Comparison of ENCODE assay signal across 10 mouse cellular contexts in genomic region chr6:4003445-4003844, GRCm38 (mm10). TPM values are rescaled to one million over a fixed set of nuclear protein-coding genes. Genes with fewer than 3 reads are reported as not detected.
A peak's percentile ranks its signal among the peaks of the same experiment; 100 is the strongest.
DNase-seq lines count a peak whose midpoint lies in the region; ATAC-seq and TF ChIP-seq lines count a peak whose summit lies in the region.
"Had no signal": no experiment of that assay in that cellular context is flagged by ENCODE, and none has a peak within 500 bp of the region (broad histone marks: within the 10 kb centered on the region; RNA-seq: fewer than 3 reads in every experiment).

No protein-coding gene starts in this region.

- H3K9me3 ChIP-seq in embryonic facial prominence, embryonic 14.5 days (ENCODE audit: control insufficient read depth, low read length), result no peaks in the 10 kb centered on the region
- no peaks in the 10 kb centered on the region for H3K9me3 ChIP-seq in intestine, embryonic 16.5 days (ENCODE audit: control insufficient read depth, low read length)
- no peaks in the 10 kb centered on the region for H3K9me3 ChIP-seq in neural tube, embryonic 13.5 days

- peak overlapping the region; percentile 71 for H3K27ac ChIP-seq in left cerebral cortex, adult 2 months
- H3K27ac ChIP-seq in embryonic facial prominence, embryonic 14.5 days (replicated peaks; ENCODE audit: low read depth, low read length), result peak overlapping the region; percentile 87; the same call in 1 of the 2 replicates
- H3K27ac ChIP-seq in intestine, embryonic 16.5 days (ENCODE audit: low read length), result peak overlapping the region; percentile 52
- H3K27ac ChIP-seq in neural tube, embryonic 13.5 days (replicated peaks), result peak overlapping the region; percentile 46; the same call in 1 of the 2 replicates
- H3K27ac ChIP-seq: macrophage had no signal

- DNase-seq in left cerebral cortex, adult 2 months (ENCODE audit: extremely low spot score in 1 of 2, low spot score in 2 of 2), result no peak
- no peak for DNase-seq in left cerebral cortex, postnatal 14 days (ENCODE audit: low spot score in 2 of 2)
- peak; percentile 17 for DNase-seq in embryonic facial prominence, embryonic 14.5 days (ENCODE audit: low spot score)
- no peak for DNase-seq in adrenal gland, postnatal 14 days
- no peak for DNase-seq in gastrocnemius, postnatal 10 days
- DNase-seq in MN1 (ENCODE audit: low spot score), result no peak

- no peaks in the 10 kb centered on the region for H3K36me3 ChIP-seq in embryonic facial prominence, embryonic 14.5 days (ENCODE audit: control insufficient read depth, insufficient read depth, low read length)
- no peaks in the 10 kb centered on the region for H3K36me3 ChIP-seq in intestine, embryonic 16.5 days (ENCODE audit: control insufficient read depth, insufficient read depth, low read length)
- H3K36me3 ChIP-seq in neural tube, embryonic 13.5 days, result no peaks in the 10 kb centered on the region

- H3K4me3 ChIP-seq in left cerebral cortex, adult 2 months, result no peak overlapping the region
- peak overlapping the region; percentile 53 for H3K4me3 ChIP-seq in embryonic facial prominence, embryonic 14.5 days (ENCODE audit: low read depth, low read length)
- H3K4me3 ChIP-seq in intestine, embryonic 16.5 days (ENCODE audit: low read length), result peak overlapping the region; percentile 66
- peak overlapping the region; percentile 37; the same call in 1 of the 2 replicates for H3K4me3 ChIP-seq in neural tube, embryonic 13.5 days

- peak overlapping the region; percentile 76; the same call in 1 of the 2 replicates for H3K4me2 ChIP-seq in embryonic facial prominence, embryonic 14.5 days (ENCODE audit: low read depth, low read length)
- H3K4me2 ChIP-seq in intestine, embryonic 16.5 days (ENCODE audit: low read depth, low read length), result peak overlapping the region; percentile 65
- H3K4me2 ChIP-seq in neural tube, embryonic 13.5 days, result peak overlapping the region; percentile 56

- 31% methylated on average over 4 of the region's 4 CpGs for WGBS in embryonic facial prominence, embryonic 14.5 days
- WGBS in intestine, embryonic 16.5 days, result 39% methylated on average over 4 of the region's 4 CpGs
- WGBS in neural tube, embryonic 13.5 days, result 48% methylated on average over 4 of the region's 4 CpGs

- intact Hi-C loops in left cerebral cortex, adult 2 months (cut with DNase I), result no loop called here
- intact Hi-C loops in left cerebral cortex, postnatal 14 days (cut with DNase I), result no loop called here

- no peaks in the 10 kb centered on the region for H3K27me3 ChIP-seq in embryonic facial prominence, embryonic 14.5 days (replicated peaks; ENCODE audit: control insufficient read depth, insufficient read depth, low read length)
- no peaks in the 10 kb centered on the region for H3K27me3 ChIP-seq in intestine, embryonic 16.5 days (replicated peaks; ENCODE audit: control insufficient read depth, insufficient read depth, low read length)
- peaks cover 3% of the 10 kb centered on the region; the same call in 1 of the 2 replicates for H3K27me3 ChIP-seq in neural tube, embryonic 13.5 days

- H3K4me1 ChIP-seq in embryonic facial prominence, embryonic 14.5 days (ENCODE audit: control insufficient read depth, insufficient read depth, low read length), result peaks cover 15% of the 10 kb centered on the region; the same call in 1 of the 2 replicates
- H3K4me1 ChIP-seq in intestine, embryonic 16.5 days (ENCODE audit: control insufficient read depth, insufficient read depth, low read length), result peaks cover 4% of the 10 kb centered on the region; the same call in 1 of the 2 replicates
- peaks cover 7% of the 10 kb centered on the region for H3K4me1 ChIP-seq in neural tube, embryonic 13.5 days (replicated peaks)

- ATAC-seq in embryonic facial prominence, embryonic 14.5 days (ENCODE audit: low read depth), result no peak
- peak; percentile 59 for ATAC-seq in intestine, embryonic 16.5 days
- no peak for ATAC-seq in neural tube, embryonic 13.5 days (ENCODE audit: low read depth)

- TF ChIP-seq CTCF in left cerebral cortex, adult 2 months (IDR thresholded peaks at IDR 0.05), result no peak

- peak overlapping the region; percentile 82; the same call in 1 of the 2 replicates for H3K9ac ChIP-seq in embryonic facial prominence, embryonic 14.5 days (ENCODE audit: low read depth, low read length)
- no peak overlapping the region for H3K9ac ChIP-seq in intestine, embryonic 16.5 days (ENCODE audit: low read depth, low read length)
- no peak overlapping the region for H3K9ac ChIP-seq in neural tube, embryonic 13.5 days

RNA-seq across cellular contexts. Expression of gene Gng11, which starts 0.3 kb away (rescaled TPM):
- total RNA-seq in left cerebral cortex, adult 2 months (2021), result 1 to 10 TPM; 8.5 to 9.8 TPM
- 10 to 100 TPM; 10.4 to 11.3 TPM for total RNA-seq in left cerebral cortex, postnatal 14 days (2021)
- polyA plus RNA-seq in embryonic facial prominence, embryonic 14.5 days (2014; fragmentation: Nextera tagmentation; extraction: Ambion mirVana), result 86.6 and 96.9 TPM in 2 replicates
- polyA plus RNA-seq in intestine, embryonic 16.5 days (2015; fragmentation: Nextera tagmentation; extraction: Ambion mirVana), result 74.0 and 78.3 TPM in 2 replicates
- polyA plus RNA-seq in neural tube, embryonic 13.5 days (2015; fragmentation: Nextera tagmentation; extraction: Ambion mirVana), result 39.0 and 42.3 TPM in 2 replicates
- 52.1 and 53.2 TPM in 2 replicates for total RNA-seq in adrenal gland, postnatal 14 days (2021)
- 10 to 100 TPM; 64.0 to 65.6 TPM for total RNA-seq in gastrocnemius, postnatal 10 days (2021)

RNA-seq across cellular contexts. Expression of gene Gngt1, which starts 9.9 kb away (rescaled TPM):
- total RNA-seq in left cerebral cortex, adult 2 months (2021), result not detected
- not detected for total RNA-seq in left cerebral cortex, postnatal 14 days (2021)
- 0.24 TPM in 1 of 2 replicates, not detected in the other for polyA plus RNA-seq in embryonic facial prominence, embryonic 14.5 days (2014; fragmentation: Nextera tagmentation; extraction: Ambion mirVana)
- polyA plus RNA-seq in intestine, embryonic 16.5 days (2015; fragmentation: Nextera tagmentation; extraction: Ambion mirVana), result 0.15 TPM in 1 of 2 replicates, not detected in the other
- not detected in 2 replicates for polyA plus RNA-seq in neural tube, embryonic 13.5 days (2015; fragmentation: Nextera tagmentation; extraction: Ambion mirVana)
- not detected in 2 replicates for total RNA-seq in adrenal gland, postnatal 14 days (2021)
- not detected for total RNA-seq in gastrocnemius, postnatal 10 days (2021)
- total RNA-seq: ES-E14 had no signal
- polyA plus RNA-seq: macrophage had no signal

RNA-seq across cellular contexts. Expression of gene Tfpi2, which starts 14.7 kb away (rescaled TPM):
- total RNA-seq in left cerebral cortex, adult 2 months (2021), result not detected
- under 1 TPM; 0.21 to 0.35 TPM for total RNA-seq in left cerebral cortex, postnatal 14 days (2021)
- 3.5 TPM in 2 replicates for polyA plus RNA-seq in embryonic facial prominence, embryonic 14.5 days (2014; fragmentation: Nextera tagmentation; extraction: Ambion mirVana)
- polyA plus RNA-seq in intestine, embryonic 16.5 days (2015; fragmentation: Nextera tagmentation; extraction: Ambion mirVana), result 13.8 and 15.5 TPM in 2 replicates
- polyA plus RNA-seq in neural tube, embryonic 13.5 days (2015; fragmentation: Nextera tagmentation; extraction: Ambion mirVana), result 0.17 and 0.25 TPM in 2 replicates
- total RNA-seq in adrenal gland, postnatal 14 days (2021), result 5.4 and 10.8 TPM in 2 replicates
- 1 to 10 TPM; 1.6 to 2.7 TPM for total RNA-seq in gastrocnemius, postnatal 10 days (2021)
- polyA plus RNA-seq: macrophage had no signal
